Mouse (Mus musculus) neural tube, embryonic 14.5 days (tissue): ENCODE measurements around the gene Smim15. TPM values are rescaled to one million over a fixed set of nuclear protein-coding genes. Genes with fewer than 3 reads are reported as not detected.

Experiments used
- ATAC-seq: fragments of 200-750 bp; cut with Nextera tagmentation; 2 replicates; pipeline ENCODE4 v1.8.0; 2017; ENCODE audit warnings: low read depth, mild to moderate bottlenecking, moderate TSS enrichment, moderate library complexity
- H3K27ac ChIP-seq: fragments of 300-500 bp; sonication (generic); 2 replicates; pipeline ENCODE4 v1.5.1; 2014; ENCODE audit warnings: low read depth, mild to moderate bottlenecking, control low read depth, low read length, moderate library complexity, mixed read lengths
- H3K27me3 ChIP-seq: fragments of 300-500 bp; sonication (generic); 2 replicates; pipeline ENCODE4 v1.6.1; 2014; ENCODE audit warnings: low read length; ENCODE audit not compliant: control insufficient read depth, insufficient read depth
- H3K36me3 ChIP-seq: fragments of 300-500 bp; sonication (generic); 2 replicates; pipeline ENCODE4 v1.6.1; 2014; ENCODE audit warnings: low read length, mixed read lengths; ENCODE audit not compliant: control insufficient read depth, insufficient read depth
- H3K4me1 ChIP-seq: fragments of 300-500 bp; sonication (generic); 2 replicates; pipeline ENCODE4 v1.6.1; 2014; ENCODE audit warnings: low read length; ENCODE audit not compliant: control insufficient read depth, insufficient read depth
- H3K4me2 ChIP-seq: fragments of 300-500 bp; sonication (generic); 2 replicates; pipeline ENCODE4 v1.6.1; 2014; ENCODE audit warnings: mild to moderate bottlenecking, low read depth, low read length, control low read depth
- H3K4me3 ChIP-seq: fragments of 300-500 bp; sonication (generic); 2 replicates; pipeline ENCODE4 v1.5.1; 2014; ENCODE audit warnings: low read depth, low read length, control low read depth, mixed read lengths
- H3K9ac ChIP-seq: fragments of 300-500 bp; sonication (generic); replicated peaks from 2 replicates; pipeline ENCODE4 v1.6.1; 2014; ENCODE audit warnings: low read depth, mild to moderate bottlenecking, control low read depth, low read length, mixed read lengths
- H3K9me3 ChIP-seq: fragments of 300-500 bp; sonication (generic); 2 replicates; pipeline ENCODE4 v1.6.1; 2016; ENCODE audit warnings: low read length; ENCODE audit not compliant: control insufficient read depth
- WGBS: fragments of 180-500 bp; shearing (Covaris S2); extraction: QIAGEN DNeasy Blood & Tissue Kit; methylation state at CpG from one replicate; pipeline ENCODE4 v1.1.7; 2014; 5-methylcytosine and 5-hydroxymethylcytosine counted together
- polyA plus RNA-seq: library from polyadenylated mRNA; unstranded; fragments of >200 nt; fragmentation: Nextera tagmentation; extraction: Ambion mirVana; gene quantifications from 2 replicates; pipeline ENCODE4 v1.2.1, GENCODE M21; 2014

Gene Smim15
- polyA plus RNA-seq, 1 experiment from 2014 or later, result 34.2 TPM

DNA sequence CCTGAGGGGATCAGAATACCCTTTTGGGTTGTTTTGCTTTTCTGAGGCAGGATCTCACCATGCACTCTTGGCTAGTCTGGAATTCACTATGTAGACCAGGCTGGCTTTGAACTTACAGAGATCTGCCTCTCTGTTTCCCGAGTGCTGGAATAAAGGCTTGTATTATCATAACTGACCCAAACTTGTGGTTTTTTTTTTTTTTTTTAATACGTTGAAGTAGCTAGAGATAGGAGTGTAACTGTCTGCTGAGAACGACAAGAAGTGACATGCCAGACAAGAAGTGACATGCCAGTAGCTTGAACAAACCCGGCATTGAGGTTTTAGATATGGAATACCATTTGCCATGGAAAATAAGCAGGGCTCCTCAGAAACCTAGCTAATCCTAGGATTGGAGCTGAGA, 11.5 kb upstream of the Smim15 start:
- no peaks in the 10 kb centered on the region for H3K9me3 ChIP-seq
- H3K4me3 ChIP-seq, result no peak overlapping the region
- H3K4me2 ChIP-seq, result no peak overlapping the region
- H3K9ac ChIP-seq, result no peak overlapping the region
- H3K27me3 ChIP-seq, result no peaks in the 10 kb centered on the region
- ATAC-seq, result no peak
- H3K36me3 ChIP-seq, result no peaks in the 10 kb centered on the region
- no peak overlapping the region for H3K27ac ChIP-seq
- WGBS, result 93% methylated on average over 4 of the region's 4 CpGs
- no peaks in the 10 kb centered on the region for H3K4me1 ChIP-seq

- ATAC-seq, result no peak
- WGBS, result 73% methylated on average over 6 of the region's 6 CpGs
- H3K9ac ChIP-seq, result no peak overlapping the region
- H3K27ac ChIP-seq, result no peak overlapping the region
- H3K4me2 ChIP-seq, result no peak overlapping the region
- H3K9me3 ChIP-seq, result no peaks in the 10 kb centered on the region
- no peaks in the 10 kb centered on the region for H3K36me3 ChIP-seq
- no peaks in the 10 kb centered on the region for H3K27me3 ChIP-seq
- 0 out of 2 replicates have a peak, but pooled peaks cover 7% of the 10 kb centered on the region for H3K4me1 ChIP-seq
- H3K4me3 ChIP-seq, result no peak overlapping the region
Measured at GRCm38 (mm10) chr13:108039375-108039774, 4.9 kb upstream of the Smim15 start.

DNA sequence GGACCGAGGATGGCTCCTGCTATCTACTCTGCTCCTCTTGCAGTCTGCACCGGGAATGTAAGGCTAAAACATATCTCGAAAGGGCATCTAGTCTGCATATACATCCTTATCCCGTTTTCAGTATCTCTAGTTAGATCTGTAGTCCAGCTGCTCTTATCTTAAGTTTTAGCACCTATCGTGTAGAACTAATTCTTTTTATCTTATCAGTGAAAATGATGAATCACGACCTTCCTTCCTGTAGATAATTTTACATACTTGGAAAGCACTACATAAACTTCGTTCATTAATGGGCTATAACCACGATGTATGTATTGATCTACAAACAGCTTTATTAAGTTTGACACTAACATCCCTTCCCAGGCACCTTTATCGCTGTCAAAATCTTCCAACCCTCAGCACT, 4.3 kb upstream of the Smim15 start:
- Histone ChIP-seq H3K27me3 (no peaks in the 10 kb centered on the region), H3K9me3 (no peaks in the 10 kb centered on the region), H3K9ac (no peak overlapping the region), H3K4me1 (peaks cover 8% of the 10 kb centered on the region), H3K4me2 (no peak overlapping the region), H3K36me3 (no peaks in the 10 kb centered on the region), H3K4me3 (no peak overlapping the region), H3K27ac (no peak overlapping the region)
- WGBS, result 89% methylated on average over 9 of the region's 9 CpGs
- no peak for ATAC-seq

DNA sequence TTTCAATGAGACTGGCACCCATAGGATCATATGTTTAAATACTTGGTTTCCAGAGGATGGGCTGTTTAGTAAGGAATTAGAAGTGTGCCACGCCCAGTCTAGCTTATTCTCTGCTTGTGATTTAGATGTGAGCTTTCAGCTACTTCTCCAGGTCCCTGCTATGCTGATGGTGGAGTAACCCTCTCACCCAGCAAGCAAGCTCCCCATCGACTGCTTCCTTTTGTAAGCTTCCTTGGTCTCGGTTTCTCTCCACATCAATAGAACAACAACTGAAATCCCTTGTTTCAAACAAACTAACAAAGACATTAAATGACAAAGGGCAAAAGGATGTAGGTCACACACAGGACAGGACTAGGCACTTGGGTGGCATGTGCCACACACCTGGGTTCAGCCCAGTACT, 3.8 kb upstream of the Smim15 start:
- ATAC-seq, result no peak
- Histone ChIP-seq H3K4me3 (no peak overlapping the region), H3K9me3 (no peaks in the 10 kb centered on the region), H3K4me1 (peaks cover 11% of the 10 kb centered on the region), H3K36me3 (no peaks in the 10 kb centered on the region), H3K9ac (no peak overlapping the region), H3K27me3 (no peaks in the 10 kb centered on the region), H3K4me2 (no peak overlapping the region), H3K27ac (no peak overlapping the region)
- 63% methylated on average over 3 of the region's 3 CpGs for WGBS

GRCm38 (mm10) chr13:108041358-108041757, 2.9 kb upstream of the Smim15 start:
- H3K27me3 ChIP-seq, result no peaks in the 10 kb centered on the region
- 5% methylated on average over 7 of the region's 7 CpGs for WGBS
- no peak overlapping the region for H3K9ac ChIP-seq
- peak; percentile 48; the same call in 1 of the 2 replicates for ATAC-seq
- H3K4me3 ChIP-seq, result no peak overlapping the region
- H3K27ac ChIP-seq, result no peak overlapping the region
- no peak overlapping the region for H3K4me2 ChIP-seq
- no peaks in the 10 kb centered on the region for H3K36me3 ChIP-seq
- peaks cover 11% of the 10 kb centered on the region for H3K4me1 ChIP-seq
- H3K9me3 ChIP-seq, result no peaks in the 10 kb centered on the region

DNA sequence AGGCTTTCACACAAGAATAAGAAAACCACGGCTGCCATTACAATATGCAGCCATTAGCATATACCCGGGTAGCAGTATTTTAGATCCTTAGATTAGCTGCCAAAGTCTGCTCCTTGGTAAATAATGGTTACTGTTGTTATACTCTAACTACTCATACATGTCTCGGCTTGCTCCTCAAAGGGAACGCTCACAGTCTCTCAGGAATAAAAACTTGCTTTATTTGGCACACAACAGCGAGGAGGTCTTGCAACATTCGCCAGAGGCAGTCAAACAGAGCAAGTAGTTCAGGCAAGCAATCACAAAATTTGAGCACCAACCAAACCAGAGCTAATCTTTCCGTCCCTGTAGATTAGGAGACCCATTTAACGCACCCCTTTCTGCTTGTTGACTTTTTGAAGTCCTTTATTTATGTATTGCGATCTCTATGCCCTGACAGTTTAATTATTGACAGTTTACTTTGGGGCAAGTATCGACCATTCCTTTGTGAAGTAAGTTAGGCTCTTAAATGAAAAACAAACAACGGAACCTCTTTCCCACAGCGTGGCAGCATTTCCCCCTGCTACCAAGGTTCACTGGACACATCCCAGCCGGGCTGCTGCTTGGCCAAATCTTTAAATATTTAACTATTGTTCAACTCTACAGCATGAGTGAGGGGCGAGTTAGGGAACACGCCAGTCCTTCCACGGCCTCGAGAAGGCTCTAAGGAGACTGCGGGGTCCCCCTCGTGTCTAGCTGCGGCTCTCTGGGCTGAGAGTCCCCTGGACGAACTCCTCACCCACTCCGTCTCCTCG, 620 bp upstream of the Smim15 start:
- peak overlapping the region; percentile 69 for H3K27ac ChIP-seq
- H3K4me1 ChIP-seq, result peaks cover 11% of the 10 kb centered on the region
- 2% methylated on average over 23 of the region's 23 CpGs for WGBS
- H3K4me2 ChIP-seq, result peak overlapping the region; percentile 66
- H3K36me3 ChIP-seq, result peaks cover 4% of the 10 kb centered on the region; the same call in 1 of the 2 replicates
- no peaks in the 10 kb centered on the region for H3K9me3 ChIP-seq
- peak; percentile 68 for ATAC-seq
- H3K4me3 ChIP-seq, result peak overlapping the region; percentile 94
- no peaks in the 10 kb centered on the region for H3K27me3 ChIP-seq
- H3K9ac ChIP-seq, result peak overlapping the region; percentile 63

GRCm38 (mm10) chr13:108045646-108046045, 1.4 kb downstream of the Smim15 start:
- Histone ChIP-seq H3K4me3 (no peak overlapping the region), H3K27me3 (no peaks in the 10 kb centered on the region), H3K36me3 (peaks cover 4% of the 10 kb centered on the region; the same call in 1 of the 2 replicates), H3K9ac (no peak overlapping the region), H3K4me2 (no peak overlapping the region), H3K4me1 (peaks cover 11% of the 10 kb centered on the region), H3K27ac (no peak overlapping the region), H3K9me3 (no peaks in the 10 kb centered on the region)
- WGBS, result 91% methylated on average over 3 of the region's 3 CpGs
- no peak for ATAC-seq

DNA sequence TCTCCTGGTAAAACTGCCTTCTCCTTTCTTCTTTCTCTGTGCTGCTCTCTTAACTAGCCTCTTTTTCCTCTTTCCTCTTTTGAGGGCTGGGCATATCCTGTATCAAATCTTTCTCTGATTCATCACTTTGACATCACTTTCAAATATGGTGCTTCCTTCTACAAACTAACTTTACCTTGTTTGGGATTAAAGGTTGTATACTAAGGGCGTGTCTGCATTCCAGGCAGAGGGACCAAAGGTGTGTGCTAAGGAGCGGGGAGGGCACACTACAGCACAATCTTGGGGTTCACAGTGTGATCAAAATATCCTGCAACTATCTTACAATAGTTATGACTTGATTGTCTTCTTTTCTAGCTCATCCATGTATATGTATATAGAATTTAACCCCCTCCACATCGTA, 1.8 kb downstream of the Smim15 start:
- Histone ChIP-seq H3K27me3 (no peaks in the 10 kb centered on the region), H3K9me3 (no peaks in the 10 kb centered on the region), H3K4me3 (no peak overlapping the region), H3K4me1 (peaks cover 11% of the 10 kb centered on the region), H3K4me2 (no peak overlapping the region), H3K27ac (no peak overlapping the region), H3K36me3 (peaks cover 4% of the 10 kb centered on the region; the same call in 1 of the 2 replicates), H3K9ac (no peak overlapping the region)
- 97% methylated on average over 3 of the region's 3 CpGs for WGBS
- no peak for ATAC-seq

DNA sequence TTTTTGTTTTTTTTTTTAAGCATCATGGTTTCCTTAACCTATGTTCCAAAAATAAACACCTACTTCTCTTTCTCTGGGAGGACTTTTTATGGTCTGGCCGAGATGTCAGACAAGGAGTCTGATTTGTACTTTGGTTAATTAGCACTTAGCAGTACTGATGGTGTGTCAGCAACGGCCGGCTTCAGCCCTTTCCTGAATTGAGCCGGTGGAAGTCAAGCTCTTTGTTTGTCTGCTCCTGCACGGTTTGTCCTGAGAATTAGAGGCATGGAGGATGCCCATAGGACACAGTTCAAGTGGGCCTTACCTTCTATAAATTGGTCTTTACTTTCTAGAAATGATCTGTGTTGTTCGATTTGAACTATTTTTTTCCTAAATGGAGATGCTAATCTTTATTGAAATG, 2.6 kb downstream of the Smim15 start:
- 65% methylated on average over 6 of the region's 6 CpGs for WGBS
- no peak for ATAC-seq
- H3K27me3 ChIP-seq, result no peaks in the 10 kb centered on the region
- H3K36me3 ChIP-seq, result peaks cover 4% of the 10 kb centered on the region; the same call in 1 of the 2 replicates
- no peaks in the 10 kb centered on the region for H3K9me3 ChIP-seq
- H3K4me3 ChIP-seq, result no peak overlapping the region
- H3K9ac ChIP-seq, result no peak overlapping the region
- H3K4me1 ChIP-seq, result peaks cover 11% of the 10 kb centered on the region
- H3K27ac ChIP-seq, result no peak overlapping the region
- no peak overlapping the region for H3K4me2 ChIP-seq
